In genomic region chr6:4488349-4488748, GRCm38 (mm10) we compare ENCODE assay signal across 8 mouse cellular contexts. TPM values are rescaled to one million over a fixed set of nuclear protein-coding genes. Genes with fewer than 3 reads are reported as not detected.
DNase-seq lines count a peak whose midpoint lies in the region; ATAC-seq and TF ChIP-seq lines count a peak whose summit lies in the region.

No protein-coding gene starts in this region.

- no peak for DNase-seq in embryonic facial prominence, embryonic 11.5 days (ENCODE audit: low spot score)
- peak; percentile 82 to 83 for DNase-seq in heart, postnatal 10 days
- peak; percentile 25 for DNase-seq in limb, embryonic 11.5 days (ENCODE audit: low spot score)
- DNase-seq in ovary, postnatal 36 days (ENCODE audit: low spot score): peak; percentile 31
- DNase-seq in thymus, postnatal 14 days: no peak
- DNase-seq in layer of hippocampus, adult 2 months (ENCODE audit: low spot score in 2 of 2): no peak
- DNase-seq in cerebellum, adult 11 months: no peak

- no peak for ATAC-seq in embryonic facial prominence, embryonic 11.5 days (replicated peaks; ENCODE audit: insufficient number of reproducible peaks, low FRiP score, low TSS enrichment, low read depth)
- ATAC-seq in limb, embryonic 11.5 days (ENCODE audit: insufficient number of reproducible peaks, low FRiP score, low TSS enrichment, low read depth): no peak

- no peak overlapping the region for H3ac ChIP-seq in C2C12 (ENCODE audit: control insufficient read depth, insufficient read length, low read depth)

- no peaks in the 10 kb centered on the region for H3K79me3 ChIP-seq in C2C12 (ENCODE audit: low read depth)

- no peaks in the 10 kb centered on the region for H3K9me3 ChIP-seq in embryonic facial prominence, embryonic 11.5 days (replicated peaks; ENCODE audit: control insufficient read depth, low read length)
- H3K9me3 ChIP-seq in limb, embryonic 11.5 days (ENCODE audit: control insufficient read depth, low read length): no peaks in the 10 kb centered on the region

- H3K27ac ChIP-seq in embryonic facial prominence, embryonic 11.5 days (replicated peaks; ENCODE audit: low read depth, low read length): peak overlapping the region; percentile 90
- H3K27ac ChIP-seq in limb, embryonic 11.5 days (replicated peaks; ENCODE audit: low read depth, low read length): peak overlapping the region; percentile 93
- no peak overlapping the region for H3K27ac ChIP-seq in layer of hippocampus, adult 2 months

- WGBS in embryonic facial prominence, embryonic 11.5 days: 0% methylated on average over 1 of the region's 1 CpGs
- 5% methylated on average over 1 of the region's 1 CpGs for WGBS in limb, embryonic 11.5 days

- no peak overlapping the region for H3K4me3 ChIP-seq in C2C12 (ENCODE audit: insufficient read depth, poor library complexity, severe bottlenecking)
- no peak overlapping the region for H3K4me3 ChIP-seq in embryonic facial prominence, embryonic 11.5 days (ENCODE audit: low read depth, low read length)
- H3K4me3 ChIP-seq in limb, embryonic 11.5 days (ENCODE audit: low read depth, low read length): no peak overlapping the region
- H3K4me3 ChIP-seq in layer of hippocampus, adult 2 months: no peak overlapping the region

- H3K36me3 ChIP-seq in C2C12 (ENCODE audit: control insufficient read depth, insufficient read depth): no peaks in the 10 kb centered on the region
- no peaks in the 10 kb centered on the region for H3K36me3 ChIP-seq in embryonic facial prominence, embryonic 11.5 days (replicated peaks; ENCODE audit: control insufficient read depth, insufficient read depth, low read depth, low read length)
- H3K36me3 ChIP-seq in limb, embryonic 11.5 days (ENCODE audit: control insufficient read depth, insufficient read depth, low read length): no peaks in the 10 kb centered on the region

- H3K79me2 ChIP-seq in C2C12 (ENCODE audit: control insufficient read depth, insufficient read depth): no peaks in the 10 kb centered on the region

- intact Hi-C loops in heart, postnatal 10 days (cut with DNase I): loop anchor here (10.0 kb wide), 1 partner anchor 484 kb away; the partner anchor contains the start of gene Gng11

- no peak overlapping the region for H3K9ac ChIP-seq in embryonic facial prominence, embryonic 11.5 days (replicated peaks; ENCODE audit: low read length)
- H3K9ac ChIP-seq in limb, embryonic 11.5 days (ENCODE audit: low read length): no peak overlapping the region

- no peaks in the 10 kb centered on the region for H3K27me3 ChIP-seq in C2C12 (ENCODE audit: control insufficient read depth, insufficient read depth, insufficient read length)
- H3K27me3 ChIP-seq in embryonic facial prominence, embryonic 11.5 days (ENCODE audit: control insufficient read depth, insufficient read depth, low read length): no peaks in the 10 kb centered on the region
- no peaks in the 10 kb centered on the region for H3K27me3 ChIP-seq in limb, embryonic 11.5 days (ENCODE audit: control insufficient read depth, insufficient read depth, low read length)

- peaks cover 3% of the 10 kb centered on the region for H3K4me1 ChIP-seq in embryonic facial prominence, embryonic 11.5 days (ENCODE audit: control insufficient read depth, insufficient read depth, low read length)
- H3K4me1 ChIP-seq in limb, embryonic 11.5 days (ENCODE audit: control insufficient read depth, insufficient read depth, low read length): peaks cover 23% of the 10 kb centered on the region

- no peak overlapping the region for H3K4me2 ChIP-seq in embryonic facial prominence, embryonic 11.5 days (ENCODE audit: low read depth, low read length)
- H3K4me2 ChIP-seq in limb, embryonic 11.5 days (ENCODE audit: low read depth, severe bottlenecking): no peak overlapping the region

- no peak for TF ChIP-seq CTCF in C2C12 (IDR thresholded peaks at IDR 0.05; ENCODE audit: control insufficient read depth, insufficient read depth, insufficient read length)
- no peak for TF ChIP-seq CTCF in layer of hippocampus, adult 2 months (conservative IDR thresholded peaks at IDR 0.05)

TF ChIP-seq in C2C12, 6 proteins besides CTCF, POLR2A, EP300 and RAD21:
- TF ChIP-seq MYOG (IDR thresholded peaks at IDR 0.05; ENCODE audit: control insufficient read depth, extremely low read depth, insufficient read length): no peak
- TF ChIP-seq MAX (IDR thresholded peaks at IDR 0.05): peak; percentile 67
- peak; percentile 46 for TF ChIP-seq MYOD1 (IDR thresholded peaks at IDR 0.05; ENCODE audit: control insufficient read depth, insufficient read length, low read depth)
- no peak for TF ChIP-seq CEBPB (IDR thresholded peaks at IDR 0.05; ENCODE audit: low read depth)
- TF ChIP-seq USF1 (IDR thresholded peaks at IDR 0.05; ENCODE audit: low read depth): no peak
- TF ChIP-seq FOSL1 (IDR thresholded peaks at IDR 0.05; ENCODE audit: insufficient read depth, low read length, poor library complexity, severe bottlenecking): no peak
TF ChIP-seq in C2C12: peak in this region for 2.

RNA-seq across cellular contexts. Expression of gene Col1a2, which starts 16.3 kb away (rescaled TPM):
- 144 TPM for polyA plus RNA-seq in C2C12 (2012; fragmentation: generic; extraction: Trizol)
- polyA plus RNA-seq in embryonic facial prominence, embryonic 11.5 days (2014; fragmentation: Nextera tagmentation; extraction: Ambion mirVana): 225 and 245 TPM in 2 replicates
- total RNA-seq in heart, postnatal 10 days (2021): 100 to 1,000 TPM; 594 to 659 TPM
- polyA plus RNA-seq in limb, embryonic 11.5 days (2014; fragmentation: Nextera tagmentation; extraction: Ambion mirVana): 243 and 265 TPM in 2 replicates
- 10 to 100 TPM; 11.0 to 18.3 TPM for total RNA-seq in layer of hippocampus, adult 2 months (2021)

Comparison
In these comparisons a context has a peak if more than half of its experiments do, and no peak if none do; other contexts are left out.
1. DNase-seq: peak in heart, postnatal 10 days (2 of 2), limb, embryonic 11.5 days (single experiment) and ovary, postnatal 36 days (single experiment); none in embryonic facial prominence, embryonic 11.5 days (single experiment), thymus, postnatal 14 days (single experiment), layer of hippocampus, adult 2 months (0 of 2) and cerebellum, adult 11 months (single experiment).